Comparison of ENCODE assay signal across 17 mouse cellular contexts in the genomic region with DNA sequence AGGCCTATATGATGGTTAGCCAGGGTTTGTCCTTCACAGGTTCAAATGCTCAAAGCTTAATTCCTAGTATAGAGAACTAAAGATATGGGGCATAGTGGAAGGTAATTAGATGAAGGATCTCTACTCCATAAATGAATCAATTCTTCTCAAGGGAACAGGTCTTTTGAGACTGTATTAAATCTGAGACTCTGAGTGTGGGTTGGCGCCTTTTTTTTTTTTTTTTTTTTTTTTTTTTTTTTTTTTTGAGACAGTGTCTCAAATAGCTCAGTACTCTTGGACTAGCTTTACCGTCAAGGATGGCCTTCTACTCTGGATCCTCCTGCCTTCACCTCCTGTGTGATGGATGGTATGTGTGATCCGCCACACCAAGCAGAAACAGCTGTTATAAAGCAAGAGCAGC.
"Had no signal": no experiment of that assay in that cellular context is flagged by ENCODE, and none has a peak within 500 bp of the region (broad histone marks: within the 10 kb centered on the region; RNA-seq: fewer than 3 reads in every experiment).

No protein-coding gene starts in this region.

- H3K9ac ChIP-seq: neural tube, embryonic 12.5 days; neural tube, embryonic 13.5 days; neural tube, embryonic 15.5 days; stomach, embryonic 15.5 days had no signal

- H3K27me3 ChIP-seq: neural tube, embryonic 12.5 days; neural tube, embryonic 13.5 days; neural tube, embryonic 15.5 days; stomach, embryonic 15.5 days had no signal

- H3K4me3 ChIP-seq: neural tube, embryonic 12.5 days; neural tube, embryonic 13.5 days; neural tube, embryonic 15.5 days; stomach, embryonic 15.5 days had no signal

- H3K27ac ChIP-seq: neural tube, embryonic 12.5 days; neural tube, embryonic 13.5 days; neural tube, embryonic 15.5 days; stomach, embryonic 15.5 days; stomach, postnatal 0 days had no signal

- H3K4me2 ChIP-seq: neural tube, embryonic 12.5 days; neural tube, embryonic 13.5 days; neural tube, embryonic 15.5 days; stomach, embryonic 15.5 days had no signal

- DNase-seq: retina, postnatal 1 day; right cerebral cortex, adult 18-20 months; right cerebral cortex, postnatal 14 days; right cerebral cortex, postnatal 25 days; right cerebral cortex, postnatal 4 days; spleen, adult 18-20 months; thymus, adult 18-20 months; thymus, adult 2 months; thymus, postnatal 14 days; thymus, postnatal 25 days; thymus, postnatal 36 days; thymus, postnatal 4 days had no signal

- H3K9me3 ChIP-seq: neural tube, embryonic 12.5 days; neural tube, embryonic 13.5 days; neural tube, embryonic 15.5 days; stomach, embryonic 15.5 days had no signal

- H3K4me1 ChIP-seq: neural tube, embryonic 12.5 days; neural tube, embryonic 13.5 days; neural tube, embryonic 15.5 days; stomach, embryonic 15.5 days had no signal
